Mouse (Mus musculus): ENCODE measurements around the gene Tmem115. TPM values are rescaled to one million over a fixed set of nuclear protein-coding genes. Genes with fewer than 3 reads are reported as not detected.
A peak's percentile ranks its signal among the peaks of the same experiment; 100 is the strongest.

Gene Tmem115
- polyA plus RNA-seq, 1 experiment from 2014 or later, result 30.4 TPM

GRCm38 (mm10) chr9:107586504-107586903 is 52.8 kb downstream of the Tmem115 start:
- ATAC-seq (ENCODE audit: extremely low read depth, insufficient number of reproducible peaks, low FRiP score, low TSS enrichment), result no peak
- Histone ChIP-seq H3K27me3 (replicated peaks) (no peaks in the 10 kb centered on the region), H3K4me2 (peak overlapping the region; percentile 87)

DNA sequence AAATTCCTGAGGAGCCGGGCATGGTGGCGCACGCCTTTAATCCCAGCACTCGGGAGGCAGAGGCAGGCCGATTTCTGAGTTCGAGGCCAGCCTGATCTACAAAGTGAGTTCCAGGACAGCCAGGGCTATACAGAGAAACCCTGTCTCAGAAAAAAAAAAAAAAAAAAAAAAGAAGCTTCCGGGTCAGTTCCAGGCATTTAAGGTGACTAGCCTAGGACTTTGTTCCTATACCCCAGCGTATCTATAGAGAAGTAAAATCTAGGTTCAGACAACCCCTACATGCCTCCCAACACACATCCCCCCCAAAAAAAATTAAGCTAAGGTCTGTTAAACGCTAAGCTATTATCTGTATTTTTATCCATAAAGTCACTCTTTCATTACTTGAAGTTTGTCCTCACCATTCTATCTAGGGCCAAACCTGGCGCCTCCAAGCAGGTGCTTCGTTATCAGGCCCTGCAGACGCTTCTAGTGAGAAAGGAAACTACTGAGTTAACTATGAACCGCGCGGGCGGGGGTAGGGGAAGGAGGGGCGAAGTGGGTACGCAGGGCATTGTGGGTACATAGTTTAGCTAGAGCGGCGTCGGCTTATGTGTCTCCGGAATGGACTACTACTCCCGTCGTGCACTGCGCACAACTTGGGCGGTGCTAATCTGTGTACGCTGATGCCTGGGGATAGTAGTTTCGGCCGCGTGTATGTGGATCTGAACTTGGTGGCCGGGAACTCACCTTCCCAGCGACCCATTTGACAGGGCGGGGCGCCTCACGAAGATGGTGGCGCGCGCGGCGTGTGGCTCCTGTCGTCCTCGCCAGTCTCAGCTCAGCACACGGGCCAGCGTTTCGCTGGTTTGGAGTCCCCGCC is 53.5 kb downstream of the Tmem115 start, which contains the start of gene Ifrd2:
TSS of gene Ifrd2 (plus strand) at position 669 of the 859 bp plus-strand sequence.
- peaks cover 53% of the 10 kb centered on the region for H3K4me1 ChIP-seq
- H3K27ac ChIP-seq (replicated peaks), result peak within 1 kb of the TSS; percentile 75
- peak; percentile 95 for ATAC-seq (ENCODE audit: extremely low read depth, insufficient number of reproducible peaks, low FRiP score, low TSS enrichment)
- H3K27me3 ChIP-seq (replicated peaks), result no peaks in the 10 kb centered on the region
- WGBS, result 11% methylated on average over 46 of the region's 46 CpGs
- H3K36me3 ChIP-seq, result peaks cover 49% of the 10 kb centered on the region
- no peaks in the 10 kb centered on the region for H3K9me3 ChIP-seq
- peak within 1 kb of the TSS; percentile 87 for H3K4me3 ChIP-seq
- peak within 1 kb of the TSS; percentile 87 for H3K4me2 ChIP-seq
- peak within 1 kb of the TSS; percentile 91 for H3K9ac ChIP-seq

More at GRCm38 (mm10) chr9:107586504-107586903, 52.8 kb downstream of the Tmem115 start:
- H3K36me3 ChIP-seq, result peaks cover 42% of the 10 kb centered on the region
- no peak overlapping the region for H3K9ac ChIP-seq
- peak overlapping the region; percentile 59; the same call in 1 of the 2 replicates for H3K27ac ChIP-seq (replicated peaks)
- no peaks in the 10 kb centered on the region for H3K9me3 ChIP-seq
- 83% methylated on average over 5 of the region's 5 CpGs for WGBS
- peak overlapping the region; percentile 87; the same call in 1 of the 2 replicates for H3K4me3 ChIP-seq
- H3K4me1 ChIP-seq, result peaks cover 60% of the 10 kb centered on the region

GRCm38 (mm10) chr9:107587833-107588639 is 54.3 kb downstream of the Tmem115 start:
- Histone ChIP-seq H3K27me3 (replicated peaks) (no peaks in the 10 kb centered on the region), H3K27ac (replicated peaks) (peak overlapping the region; percentile 75), H3K9ac (peak overlapping the region; percentile 91), H3K9me3 (no peaks in the 10 kb centered on the region), H3K4me2 (peak overlapping the region; percentile 87), H3K4me1 (peaks cover 55% of the 10 kb centered on the region), H3K36me3 (peaks cover 55% of the 10 kb centered on the region), H3K4me3 (peak overlapping the region; percentile 87)
- 1% methylated on average over 33 of the region's 33 CpGs for WGBS
- no peak for ATAC-seq (ENCODE audit: extremely low read depth, insufficient number of reproducible peaks, low FRiP score, low TSS enrichment)

Other genes starting within 250 kb of the Tmem115 start
- gene Mapkapk3, start 244.1 kb upstream of the Tmem115 start, polyA plus RNA-seq (2015; fragmentation: Nextera tagmentation; extraction: Ambion mirVana), result 5.1 and 7.0 TPM in 2 replicates
- gene Cish, start 237.9 kb upstream of the Tmem115 start, polyA plus RNA-seq (2015; fragmentation: Nextera tagmentation; extraction: Ambion mirVana), result 17.2 and 18.7 TPM in 2 replicates
- gene Hemk1, start 195.6 kb upstream of the Tmem115 start, polyA plus RNA-seq (2015; fragmentation: Nextera tagmentation; extraction: Ambion mirVana), result 11.4 and 12.0 TPM in 2 replicates
- gene 6430571L13Rik, start 193.3 kb upstream of the Tmem115 start, polyA plus RNA-seq (2015; fragmentation: Nextera tagmentation; extraction: Ambion mirVana), result 0.79 and 1.1 TPM in 2 replicates
- 3.8 and 4.1 TPM in 2 replicates for gene Cacna2d2, start 134.3 kb upstream of the Tmem115 start, polyA plus RNA-seq (2015; fragmentation: Nextera tagmentation; extraction: Ambion mirVana)
- gene Cyb561d2, start 8.2 kb downstream of the Tmem115 start, polyA plus RNA-seq (2015; fragmentation: Nextera tagmentation; extraction: Ambion mirVana), result 17.7 and 19.1 TPM in 2 replicates
- gene Nprl2, start 8.3 kb downstream of the Tmem115 start, polyA plus RNA-seq (2015; fragmentation: Nextera tagmentation; extraction: Ambion mirVana), result 27.8 and 27.9 TPM in 2 replicates
- gene Zmynd10, start 13.4 kb downstream of the Tmem115 start, polyA plus RNA-seq (2015; fragmentation: Nextera tagmentation; extraction: Ambion mirVana), result not detected in 2 replicates
- gene Rassf1, start 17.6 kb downstream of the Tmem115 start, polyA plus RNA-seq (2015; fragmentation: Nextera tagmentation; extraction: Ambion mirVana), result 47.6 and 56.1 TPM in 2 replicates
- gene Tusc2, start 29.3 kb downstream of the Tmem115 start, polyA plus RNA-seq (2015; fragmentation: Nextera tagmentation; extraction: Ambion mirVana), result 44.5 and 51.6 TPM in 2 replicates
- gene Hyal2, start 34.0 kb downstream of the Tmem115 start, polyA plus RNA-seq (2015; fragmentation: Nextera tagmentation; extraction: Ambion mirVana), result 94.0 and 104 TPM in 2 replicates
- gene Hyal1, start 43.0 kb downstream of the Tmem115 start, polyA plus RNA-seq (2015; fragmentation: Nextera tagmentation; extraction: Ambion mirVana), result 6.3 and 7.5 TPM in 2 replicates
- gene Naa80, start 44.9 kb downstream of the Tmem115 start, polyA plus RNA-seq (2015; fragmentation: Nextera tagmentation; extraction: Ambion mirVana), result 13.9 and 14.6 TPM in 2 replicates
- 0.48 and 0.68 TPM in 2 replicates for gene Hyal3, start 46.9 kb downstream of the Tmem115 start, polyA plus RNA-seq (2015; fragmentation: Nextera tagmentation; extraction: Ambion mirVana)
- 35.7 and 41.3 TPM in 2 replicates for gene Ifrd2, start 53.7 kb downstream of the Tmem115 start, polyA plus RNA-seq (2015; fragmentation: Nextera tagmentation; extraction: Ambion mirVana)
- gene Sema3b, start 75.3 kb downstream of the Tmem115 start, polyA plus RNA-seq (2015; fragmentation: Nextera tagmentation; extraction: Ambion mirVana), result 9.9 and 11.8 TPM in 2 replicates
- gene Gnai2, start 101.4 kb downstream of the Tmem115 start, polyA plus RNA-seq (2015; fragmentation: Nextera tagmentation; extraction: Ambion mirVana), result 387 and 392 TPM in 2 replicates
- 2.8 and 2.9 TPM in 2 replicates for gene Slc38a3, start 135.6 kb downstream of the Tmem115 start, polyA plus RNA-seq (2015; fragmentation: Nextera tagmentation; extraction: Ambion mirVana)
- 0.90 and 1.3 TPM in 2 replicates for gene Gnat1, start 145.8 kb downstream of the Tmem115 start, polyA plus RNA-seq (2015; fragmentation: Nextera tagmentation; extraction: Ambion mirVana)
- gene Sema3f, start 176.5 kb downstream of the Tmem115 start, polyA plus RNA-seq (2015; fragmentation: Nextera tagmentation; extraction: Ambion mirVana), result 4.5 and 6.3 TPM in 2 replicates
- 121 and 125 TPM in 2 replicates for gene Rbm5, start 237.1 kb downstream of the Tmem115 start, polyA plus RNA-seq (2015; fragmentation: Nextera tagmentation; extraction: Ambion mirVana)

Measured in heart, embryonic 13.5 days (tissue).